Mouse (Mus musculus) stomach, embryonic 14.5 days (tissue): ENCODE data around the gene Dctn1. TPM values are rescaled to one million over a fixed set of nuclear protein-coding genes. Genes with fewer than 3 reads are reported as not detected.

Experiments used
- ATAC-seq: fragments of 200-750 bp; cut with Nextera tagmentation; 2 replicates; pipeline ENCODE4 v1.8.0; 2017; ENCODE audit warnings: low read depth, moderate TSS enrichment; ENCODE audit not compliant: insufficient number of reproducible peaks, insufficient read depth, low FRiP score
- H3K27ac ChIP-seq: fragments of 300-500 bp; sonication (generic); 2 replicates; pipeline ENCODE4 v1.5.1; 2014; ENCODE audit warnings: mild to moderate bottlenecking, low read length, moderate library complexity, mixed read lengths
- H3K27me3 ChIP-seq: fragments of 300-500 bp; sonication (generic); 2 replicates; pipeline ENCODE4 v1.6.1; 2014; ENCODE audit warnings: low read length, control low read depth, mixed read lengths; ENCODE audit not compliant: control insufficient read depth, insufficient read depth
- H3K36me3 ChIP-seq: fragments of 300-500 bp; sonication (generic); 2 replicates; pipeline ENCODE4 v1.6.1; 2014; ENCODE audit warnings: mild to moderate bottlenecking, control low read depth, low read length, moderate library complexity, mixed read lengths; ENCODE audit not compliant: control insufficient read depth, insufficient read depth
- H3K4me1 ChIP-seq: fragments of 300-500 bp; sonication (generic); 2 replicates; pipeline ENCODE4 v1.6.1; 2014; ENCODE audit warnings: low read length, control low read depth, mixed read lengths; ENCODE audit not compliant: control insufficient read depth, insufficient read depth
- H3K4me2 ChIP-seq: fragments of 300-500 bp; sonication (generic); replicated peaks from 2 replicates; pipeline ENCODE4 v1.6.1; 2014; ENCODE audit warnings: low read depth, low read length, control low read depth
- H3K4me3 ChIP-seq: fragments of 300-500 bp; sonication (generic); 2 replicates; pipeline ENCODE4 v1.5.1; 2014; ENCODE audit warnings: low read depth, low read length, control low read depth
- H3K9ac ChIP-seq: fragments of 300-500 bp; sonication (generic); replicated peaks from 2 replicates; pipeline ENCODE4 v1.6.1; 2014; ENCODE audit warnings: low read depth, mild to moderate bottlenecking, control low read depth, low read length, moderate library complexity, mixed read lengths
- H3K9me3 ChIP-seq: fragments of 300-500 bp; sonication (generic); 2 replicates; pipeline ENCODE4 v1.6.1; 2016; ENCODE audit warnings: low read depth, low read length, control low read depth; ENCODE audit not compliant: control insufficient read depth
- WGBS: fragments of 180-500 bp; shearing (Covaris S2); extraction: QIAGEN DNeasy Blood & Tissue Kit; methylation state at CpG from one replicate; pipeline ENCODE4 v1.1.7; 2014; 5-methylcytosine and 5-hydroxymethylcytosine counted together
- polyA plus RNA-seq: library from polyadenylated mRNA; unstranded; fragments of >200 nt; fragmentation: Nextera tagmentation; extraction: Ambion mirVana; gene quantifications from 2 replicates; pipeline ENCODE4 v1.2.1, GENCODE M21; 2014

Dctn1 gene
- polyA plus RNA-seq, 1 experiment from 2014 or later = 70.4 TPM

- Histone ChIP-seq H3K27ac (no peak overlapping the region; the same call in 1 of the 2 replicates), H3K4me3 (peak overlapping the region; percentile 70), H3K4me1 (peaks cover 18% of the 10 kb centered on the region; the same call in 1 of the 2 replicates), H3K9me3 (no peaks in the 10 kb centered on the region), H3K36me3 (no peaks in the 10 kb centered on the region; the same call in 1 of the 2 replicates), H3K27me3 (peaks cover 6% of the 10 kb centered on the region; the same call in 1 of the 2 replicates), H3K4me2 (peak overlapping the region; percentile 74), H3K9ac (peak overlapping the region; percentile 71)
- under 1% methylated on average over 12 of the region's 12 CpGs for WGBS
- ATAC-seq = no peak
These were observed 517 bp downstream of the Dctn1 start for GRCm38 (mm10) chr6:83166243-83166630.

DNA sequence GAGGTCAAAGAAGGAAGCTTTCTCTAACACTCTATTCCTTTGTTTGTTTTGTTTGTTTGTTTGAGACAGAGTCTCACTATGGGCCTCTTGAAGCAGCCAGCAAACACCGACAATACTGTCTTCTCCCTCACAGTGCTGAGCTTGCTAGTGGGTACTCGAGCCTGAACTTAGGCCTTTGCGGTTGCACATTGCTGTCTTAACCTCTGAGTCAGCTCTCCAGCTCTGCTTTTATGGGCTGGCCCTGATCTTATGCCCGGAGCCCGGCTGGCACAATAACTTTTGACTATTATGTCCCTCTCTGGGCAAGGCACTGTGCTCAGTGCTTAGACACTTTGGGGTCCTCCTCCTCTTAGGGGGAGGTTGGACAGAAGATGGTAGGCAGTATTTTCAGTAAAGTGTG, 4.2 kb downstream of the Dctn1 start:
- WGBS = 70% methylated on average over 5 of the region's 5 CpGs
- Histone ChIP-seq H3K36me3 (no peaks in the 10 kb centered on the region; the same call in none of the 2 replicates), H3K9me3 (no peaks in the 10 kb centered on the region), H3K9ac (no peak overlapping the region), H3K4me1 (peaks cover 11% of the 10 kb centered on the region; the same call in 1 of the 2 replicates), H3K4me2 (no peak overlapping the region), H3K27me3 (no peaks in the 10 kb centered on the region), H3K27ac (no peak overlapping the region), H3K4me3 (no peak overlapping the region)
- no peak for ATAC-seq

DNA sequence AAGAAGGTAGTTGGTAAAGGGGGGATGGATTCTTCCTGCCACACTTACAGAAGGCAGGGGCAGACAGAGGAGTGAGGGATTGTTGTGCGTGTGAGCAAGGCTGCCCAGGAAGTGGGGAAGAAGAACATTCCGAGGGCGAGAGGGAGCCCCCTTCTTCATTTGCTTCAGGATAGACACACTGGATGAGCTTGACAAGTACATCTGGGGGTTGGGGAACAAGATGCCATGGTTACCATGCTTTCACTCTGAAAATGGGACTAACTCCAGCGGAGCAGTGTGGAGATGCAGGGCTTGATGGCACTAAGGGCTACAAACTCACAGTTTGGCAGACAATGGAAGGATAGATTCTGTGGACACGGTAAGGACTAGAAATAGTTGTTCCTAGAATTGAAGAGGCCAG, 5.3 kb downstream of the Dctn1 start:
- Histone ChIP-seq H3K27me3 (no peaks in the 10 kb centered on the region), H3K4me3 (no peak overlapping the region), H3K4me2 (no peak overlapping the region), H3K9me3 (no peaks in the 10 kb centered on the region), H3K27ac (no peak overlapping the region), H3K4me1 (peaks cover 11% of the 10 kb centered on the region; the same call in 1 of the 2 replicates), H3K36me3 (no peaks in the 10 kb centered on the region; the same call in none of the 2 replicates), H3K9ac (no peak overlapping the region)
- ATAC-seq = no peak
- WGBS = 80% methylated on average over 5 of the region's 5 CpGs

DNA sequence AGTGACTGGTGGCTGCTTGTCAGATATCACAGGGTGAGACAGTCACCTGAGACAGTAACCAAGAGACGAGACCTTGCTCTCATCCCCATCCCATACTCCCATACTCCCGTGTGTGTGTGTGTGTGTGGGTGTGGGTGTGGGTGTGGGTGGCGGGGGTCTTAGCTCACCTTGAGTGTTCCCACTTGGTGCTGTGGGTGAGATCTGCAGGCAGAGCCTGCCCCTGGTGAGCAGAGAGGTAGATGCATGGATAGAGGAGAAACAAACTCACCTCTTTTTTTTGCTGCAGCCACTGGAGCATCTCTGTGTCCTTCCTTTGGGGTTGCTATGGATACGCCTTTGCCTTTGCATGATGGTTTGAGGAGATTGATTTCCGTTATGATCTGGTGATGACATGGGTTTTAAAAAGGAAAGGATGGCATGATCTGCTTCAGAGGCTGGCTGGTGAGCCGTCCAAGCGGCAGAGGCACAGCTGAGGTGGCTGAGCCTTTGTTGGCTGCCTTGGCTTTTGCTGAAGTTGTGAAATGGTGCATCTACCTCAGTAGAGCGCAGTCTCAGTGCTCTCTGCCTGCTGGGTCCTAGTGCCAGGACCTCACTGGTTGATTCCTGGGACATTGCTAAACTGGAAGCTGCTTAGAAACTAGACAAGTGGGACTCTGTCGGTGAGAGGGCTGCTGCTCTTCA, 6.7 kb downstream of the Dctn1 start:
- WGBS = 63% methylated on average over 9 of the region's 9 CpGs
- no peak overlapping the region for H3K27ac ChIP-seq
- no peaks in the 10 kb centered on the region for H3K9me3 ChIP-seq
- 0 out of 2 replicates have a peak overlapping the region, but pooled peaks have one; percentile 21 for H3K9ac ChIP-seq
- no peak overlapping the region for H3K4me2 ChIP-seq
- ATAC-seq = no peak
- H3K36me3 ChIP-seq = no peaks in the 10 kb centered on the region; the same call in none of the 2 replicates
- no peak overlapping the region for H3K4me3 ChIP-seq
- no peaks in the 10 kb centered on the region for H3K27me3 ChIP-seq
- 0 out of 2 replicates have a peak, but pooled peaks cover 4% of the 10 kb centered on the region for H3K4me1 ChIP-seq

- no peaks in the 10 kb centered on the region for H3K27me3 ChIP-seq
- 92% methylated on average over 8 of the region's 8 CpGs for WGBS
- ATAC-seq = no peak
- no peak overlapping the region for H3K27ac ChIP-seq
- H3K4me2 ChIP-seq = no peak overlapping the region
- no peaks in the 10 kb centered on the region for H3K9me3 ChIP-seq
- no peaks in the 10 kb centered on the region; the same call in 1 of the 2 replicates for H3K36me3 ChIP-seq
- no peak overlapping the region for H3K4me3 ChIP-seq
- H3K9ac ChIP-seq = no peak overlapping the region
- peaks cover 8% of the 10 kb centered on the region; the same call in 1 of the 2 replicates for H3K4me1 ChIP-seq
These were observed 10.3 kb downstream of the Dctn1 start for GRCm38 (mm10) chr6:83175996-83176395.

- Histone ChIP-seq H3K4me1 (peaks cover 8% of the 10 kb centered on the region; the same call in 1 of the 2 replicates), H3K9me3 (no peaks in the 10 kb centered on the region), H3K4me2 (peak overlapping the region; percentile 47), H3K36me3 (peaks cover 10% of the 10 kb centered on the region), H3K27me3 (no peaks in the 10 kb centered on the region), H3K27ac (no peak overlapping the region), H3K9ac (0 out of 2 replicates have a peak overlapping the region, but pooled peaks have one; percentile 18), H3K4me3 (peak overlapping the region; percentile 22)
- 19% methylated on average over 12 of the region's 12 CpGs for WGBS
- peak; percentile 47 for ATAC-seq
These were observed 13.8 kb downstream of the Dctn1 start for GRCm38 (mm10) chr6:83179390-83180117.

DNA sequence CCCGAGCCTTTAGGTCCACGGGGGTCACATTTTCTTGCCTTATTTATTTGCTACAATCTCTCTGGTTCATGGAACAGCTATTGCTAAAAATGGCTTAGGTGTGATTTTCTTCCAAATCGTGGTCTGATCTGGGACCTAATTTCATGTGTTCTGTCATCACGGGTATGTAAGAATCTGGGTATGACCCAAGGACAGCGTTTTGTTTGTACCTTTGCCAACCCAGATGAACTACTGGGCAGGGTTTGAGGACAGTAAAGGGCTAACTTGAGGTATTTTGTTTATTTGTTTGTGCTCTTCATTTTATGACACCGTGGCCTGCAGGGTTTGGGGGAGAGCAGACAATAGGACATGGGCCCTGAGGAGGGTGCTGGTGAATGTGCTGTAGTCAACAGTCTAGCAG, 14.9 kb downstream of the Dctn1 start:
- H3K9ac ChIP-seq = no peak overlapping the region
- H3K9me3 ChIP-seq = no peaks in the 10 kb centered on the region
- no peak for ATAC-seq
- H3K36me3 ChIP-seq = peaks cover 10% of the 10 kb centered on the region
- 78% methylated on average over 6 of the region's 6 CpGs for WGBS
- H3K4me2 ChIP-seq = no peak overlapping the region
- H3K27ac ChIP-seq = no peak overlapping the region
- H3K4me3 ChIP-seq = no peak overlapping the region
- H3K27me3 ChIP-seq = no peaks in the 10 kb centered on the region
- peaks cover 10% of the 10 kb centered on the region; the same call in 1 of the 2 replicates for H3K4me1 ChIP-seq

- WGBS = 90% methylated on average over 3 of the region's 3 CpGs
- Histone ChIP-seq H3K4me3 (no peak overlapping the region), H3K27ac (no peak overlapping the region), H3K27me3 (no peaks in the 10 kb centered on the region), H3K36me3 (peaks cover 21% of the 10 kb centered on the region), H3K9me3 (no peaks in the 10 kb centered on the region), H3K4me1 (peaks cover 10% of the 10 kb centered on the region; the same call in 1 of the 2 replicates), H3K9ac (no peak overlapping the region), H3K4me2 (no peak overlapping the region)
- ATAC-seq = no peak
These were observed 19.2 kb downstream of the Dctn1 start for GRCm38 (mm10) chr6:83184858-83185435.
